Mouse (Mus musculus) urinary bladder, postnatal 14 days (tissue): ENCODE measurements around the gene Phyhipl.

ENCODE experiments used
- DNase-seq: peaks from one replicate; pipeline ENCODE4 v3.0.0; 2021; ENCODE audit warnings: low spot score

Gene Phyhipl

DNA sequence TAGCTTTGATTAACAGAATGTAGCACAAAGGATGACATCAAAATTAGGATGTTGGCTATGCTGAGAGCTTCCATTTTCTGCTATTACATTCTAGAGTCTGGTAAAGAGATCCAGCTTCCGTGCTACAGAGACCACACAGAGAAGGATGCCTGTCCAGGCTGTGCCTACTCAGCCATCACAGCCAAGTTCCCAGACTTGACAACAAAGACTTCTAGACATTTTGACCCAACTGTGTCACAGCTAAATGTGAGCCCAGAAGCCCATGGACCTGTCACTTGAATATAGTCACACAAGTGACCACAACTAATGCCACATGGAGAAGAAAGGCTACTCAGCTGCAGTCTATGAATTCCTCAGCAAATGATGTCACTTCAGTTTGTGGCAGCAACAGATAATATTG lies 24.6 kb downstream of the Phyhipl start:
- DNase-seq, result no peak

DNA sequence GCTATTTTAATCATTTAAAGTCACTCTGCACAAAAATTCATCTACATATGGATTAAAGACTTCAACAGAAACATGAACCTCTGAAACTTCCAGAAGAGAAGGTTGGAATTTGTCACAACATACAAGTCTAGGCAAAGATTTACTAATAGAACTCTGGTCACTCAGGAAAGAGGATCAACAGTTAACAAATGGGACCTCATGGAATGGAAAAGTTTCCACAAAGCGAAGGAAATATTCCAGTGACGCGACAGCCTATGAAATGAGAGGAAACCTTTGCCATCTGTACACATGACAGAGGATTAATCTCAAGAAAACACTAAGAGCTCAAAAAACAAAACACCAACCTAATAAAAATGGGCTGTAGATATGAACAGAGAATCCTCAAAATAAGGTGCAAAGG lies 32.3 kb downstream of the Phyhipl start:
- DNase-seq, result no peak

DNA sequence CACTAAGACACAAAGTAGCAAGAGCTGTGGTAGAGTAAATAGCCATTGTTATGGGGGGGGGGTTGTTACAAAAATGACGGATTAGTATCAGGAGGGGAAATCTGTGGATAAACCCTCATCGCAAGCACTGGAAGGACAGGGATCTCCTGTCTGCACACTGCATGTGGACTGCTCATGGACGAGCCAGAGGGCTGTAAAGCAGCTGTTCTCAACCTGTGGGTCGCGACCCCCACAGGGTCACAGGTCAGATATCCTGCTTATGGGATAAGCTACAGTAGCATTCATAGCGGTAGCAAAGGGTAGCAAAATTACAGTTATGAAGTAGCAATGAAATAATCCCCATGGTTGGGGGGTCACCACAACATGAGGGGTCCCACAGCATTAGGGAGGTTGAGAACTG lies 39.4 kb downstream of the Phyhipl start:
- DNase-seq, result no peak

DNA sequence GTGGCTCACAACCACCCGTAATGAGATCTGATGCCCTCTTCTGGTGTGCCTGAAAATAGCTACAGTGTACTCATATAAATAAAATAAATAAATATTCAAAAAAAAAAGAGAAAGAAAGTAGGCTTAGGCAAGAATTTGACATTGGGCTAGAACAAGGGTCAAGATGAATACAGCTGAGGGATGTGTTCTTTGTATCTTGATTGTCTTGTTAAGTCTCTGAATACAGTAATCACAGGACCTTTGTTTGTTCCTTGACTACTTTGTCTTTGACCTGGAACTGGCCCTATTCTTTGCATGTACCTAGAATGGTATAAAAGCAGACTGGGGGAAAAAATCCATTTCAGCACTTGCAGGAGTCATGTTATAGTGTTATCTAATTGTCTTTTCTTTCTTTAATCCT lies 44.1 kb downstream of the Phyhipl start:
- DNase-seq, result no peak

DNA sequence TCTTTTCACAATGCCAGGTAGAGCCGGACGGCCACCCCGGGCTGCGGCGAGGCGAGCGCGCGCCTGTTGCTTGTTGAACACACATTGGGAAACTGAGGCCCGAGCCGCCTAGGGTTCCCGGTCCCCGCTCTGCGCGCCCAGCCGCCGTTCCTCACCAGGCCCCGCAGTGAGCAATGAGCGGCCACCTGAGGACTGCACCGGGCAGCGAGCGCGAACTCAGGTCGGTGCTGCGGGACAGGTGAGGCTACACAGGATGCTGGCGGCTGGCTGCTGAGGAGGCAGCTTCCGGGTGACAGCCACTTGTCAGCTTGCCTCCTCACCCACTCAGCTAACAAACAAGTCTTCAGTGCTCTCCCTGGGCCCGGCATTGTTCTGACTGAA lies 55.9 kb downstream of the Phyhipl start:
- DNase-seq, result no peak

DNA sequence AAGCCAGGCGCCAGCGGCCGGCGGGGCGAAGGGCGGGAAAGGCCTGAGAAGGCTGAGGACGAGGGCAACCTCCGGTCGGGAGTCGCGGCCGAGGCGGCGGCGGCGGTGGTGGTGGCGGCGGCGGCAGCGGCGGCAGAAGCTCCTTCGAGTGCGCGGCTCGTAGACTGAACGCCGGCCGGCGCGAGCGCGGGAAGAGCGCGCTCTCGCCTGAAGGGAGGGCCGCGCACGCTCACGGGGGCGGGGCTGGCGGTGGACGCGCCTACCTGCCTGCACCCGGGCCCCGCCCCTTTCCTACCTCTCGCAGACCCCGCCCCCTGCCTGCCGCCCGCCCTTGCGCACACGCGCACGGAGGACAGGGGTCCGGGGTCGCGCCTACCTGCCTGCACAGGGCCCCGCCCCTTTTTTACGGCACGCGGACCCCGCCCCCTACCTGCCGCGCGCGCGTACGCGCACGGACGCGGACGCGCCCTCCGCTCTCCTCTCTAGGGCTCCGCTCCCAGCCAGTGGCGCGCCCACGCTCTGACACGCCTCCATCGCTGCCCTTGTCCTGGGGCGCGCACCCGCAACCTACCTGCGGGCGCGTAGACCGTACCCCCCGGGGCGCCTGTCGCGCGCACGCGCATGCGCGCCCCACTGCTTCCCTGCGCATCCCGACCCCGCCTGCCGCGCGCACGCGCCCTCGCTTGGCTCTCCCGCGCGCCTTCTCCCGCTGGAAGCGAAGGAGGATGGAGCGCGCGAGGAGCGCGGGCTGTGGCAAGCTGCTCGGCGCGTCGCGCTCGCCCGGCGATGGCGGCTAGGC lies 56.4 kb downstream of the Phyhipl start:
- peak; percentile 84 for DNase-seq

DNA sequence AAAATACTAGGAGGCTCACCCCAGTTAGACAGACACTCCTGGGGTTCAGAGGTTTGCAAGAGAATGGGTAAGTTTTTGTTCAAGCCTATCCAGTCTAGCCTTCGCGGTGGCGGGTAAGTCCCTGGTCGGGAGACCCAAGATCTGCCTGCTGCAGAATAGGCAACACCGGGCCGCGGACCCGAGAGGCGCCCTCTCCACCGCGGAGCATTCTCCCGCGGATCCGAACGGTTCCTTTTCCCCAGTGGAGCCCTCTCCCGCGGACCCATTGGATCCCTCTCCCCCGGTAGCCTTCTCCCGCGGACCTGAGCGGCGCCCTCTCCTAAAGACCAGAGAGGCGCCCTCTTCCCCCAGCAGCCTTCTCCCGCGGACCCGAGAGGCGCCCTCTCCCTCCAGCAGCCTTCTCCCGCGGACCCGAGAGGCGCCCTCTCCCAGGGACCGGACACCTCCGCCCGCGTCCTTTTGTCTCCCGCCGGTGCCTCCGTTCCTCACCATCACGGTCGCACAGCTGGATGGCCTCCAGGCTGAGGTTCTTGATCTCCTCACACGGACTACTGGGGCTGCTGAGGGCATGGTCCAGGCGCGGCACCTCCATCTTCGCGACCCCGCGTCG lies 57.1 kb downstream of the Phyhipl start:
- DNase-seq, result peak; percentile 10

DNA sequence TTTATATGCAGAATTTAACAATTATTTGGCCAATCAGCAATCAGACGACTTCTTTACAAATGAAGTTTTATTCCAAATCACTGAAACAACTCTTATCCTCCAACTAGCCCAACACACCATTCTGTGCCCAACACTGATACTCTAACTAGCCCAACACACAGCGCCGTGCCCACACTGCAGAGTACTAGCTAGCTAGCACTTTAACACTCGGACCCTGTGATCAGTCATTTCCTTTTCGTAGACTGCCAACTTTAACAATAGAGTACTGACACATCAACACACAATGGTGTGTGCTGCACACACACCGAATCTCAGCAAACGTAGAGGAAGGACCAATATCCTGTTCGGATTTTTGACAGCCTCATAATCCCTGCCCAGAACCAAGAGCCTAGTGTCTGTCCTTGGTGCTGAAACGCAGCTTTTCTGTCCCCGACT lies 57.7 kb downstream of the Phyhipl start:
- DNase-seq, result peak; percentile 22

DNA sequence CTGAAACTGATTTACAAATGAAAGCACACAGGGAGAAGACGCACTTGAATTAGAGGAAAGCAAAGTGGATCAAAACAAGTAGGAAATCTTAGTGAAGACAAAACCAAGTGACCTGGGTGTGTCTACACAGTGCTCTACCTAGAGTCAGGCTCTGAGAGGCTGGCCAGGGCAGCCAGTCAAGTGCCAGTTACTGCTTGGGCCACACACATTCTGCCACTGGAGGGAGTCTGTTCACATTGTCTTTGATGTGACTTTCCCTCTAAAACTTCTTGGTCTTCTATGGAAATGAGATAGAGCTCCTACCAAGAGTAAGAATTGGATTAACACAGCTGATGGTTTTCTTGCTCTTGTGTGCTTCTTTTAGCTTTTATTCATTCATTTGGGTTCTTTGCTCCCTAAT lies 61.8 kb downstream of the Phyhipl start:
- DNase-seq, result no peak

DNA sequence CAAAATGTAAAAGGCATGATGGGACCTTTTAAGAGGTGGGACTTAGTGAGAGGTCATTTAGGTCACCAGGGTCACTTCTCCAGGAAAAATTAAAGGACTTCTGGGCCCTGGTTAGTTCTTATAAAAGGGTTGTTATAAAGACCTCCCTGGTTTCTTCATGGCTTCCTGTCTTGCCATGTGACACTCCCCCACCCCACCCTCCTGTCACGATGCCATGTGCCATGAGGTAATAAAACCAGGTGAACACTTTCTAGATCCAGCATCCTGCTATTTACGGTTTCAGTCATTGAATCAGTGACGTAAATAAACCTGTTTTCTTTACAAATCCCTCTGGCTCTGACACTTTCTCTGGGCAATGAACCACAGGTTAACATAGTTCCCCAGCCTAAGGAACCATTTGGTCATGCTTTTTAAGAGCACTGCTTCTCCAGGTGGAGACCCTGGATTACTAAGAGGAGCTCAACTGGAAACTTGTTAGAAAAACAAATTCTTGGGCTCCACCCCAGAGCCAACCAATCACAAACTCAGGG lies 68.8 kb downstream of the Phyhipl start:
- no peak for DNase-seq

DNA sequence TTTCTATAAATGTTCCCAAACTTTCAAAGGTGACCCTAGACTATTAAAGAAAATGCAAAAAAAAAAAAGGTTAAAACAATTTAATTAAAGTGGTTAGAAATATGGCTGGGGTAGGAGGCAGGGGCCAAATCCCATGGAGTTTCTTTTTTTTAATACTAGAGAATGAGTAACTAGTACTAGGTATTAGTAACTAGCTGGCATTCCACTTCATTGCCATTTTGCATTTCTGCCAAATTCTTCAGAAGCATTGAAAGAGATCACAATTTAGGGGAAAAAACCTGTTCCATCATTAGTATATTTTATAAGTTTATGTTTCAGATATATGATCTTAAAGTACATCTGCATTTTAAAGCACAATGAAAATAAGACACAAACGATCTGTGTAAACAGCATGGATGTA lies 71.6 kb downstream of the Phyhipl start:
- no peak for DNase-seq

DNA sequence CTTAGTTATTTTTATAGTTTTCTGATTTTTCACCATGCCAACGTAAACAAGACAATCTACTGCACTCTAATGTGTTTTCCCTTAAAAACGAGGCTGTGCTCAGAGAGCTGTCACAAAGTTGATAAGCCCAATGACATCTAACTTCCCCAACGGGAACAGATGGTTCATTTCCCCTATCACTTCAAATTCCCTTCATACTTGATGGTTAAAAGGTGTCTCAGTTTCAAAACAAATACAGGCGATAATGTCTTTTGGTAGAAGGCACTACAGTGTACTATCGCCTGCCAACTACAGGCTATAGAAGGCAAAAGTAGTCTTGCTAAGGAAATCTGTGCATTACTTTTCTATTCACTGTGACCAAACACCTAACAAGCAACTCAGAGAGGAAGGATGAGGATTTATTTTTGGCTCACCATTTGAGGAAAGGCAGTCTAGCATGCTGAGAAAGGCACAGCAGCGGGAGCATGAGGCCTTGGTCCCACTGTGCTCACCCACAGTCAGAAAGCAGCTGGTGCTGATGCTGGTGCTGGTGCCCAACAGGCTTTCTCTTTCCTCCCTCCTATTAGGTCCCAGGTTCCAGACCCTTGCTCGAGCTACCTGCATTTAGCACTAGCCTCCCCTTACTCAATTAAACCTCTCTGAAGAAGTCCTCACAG lies 74.1 kb downstream of the Phyhipl start:
- no peak for DNase-seq

DNA sequence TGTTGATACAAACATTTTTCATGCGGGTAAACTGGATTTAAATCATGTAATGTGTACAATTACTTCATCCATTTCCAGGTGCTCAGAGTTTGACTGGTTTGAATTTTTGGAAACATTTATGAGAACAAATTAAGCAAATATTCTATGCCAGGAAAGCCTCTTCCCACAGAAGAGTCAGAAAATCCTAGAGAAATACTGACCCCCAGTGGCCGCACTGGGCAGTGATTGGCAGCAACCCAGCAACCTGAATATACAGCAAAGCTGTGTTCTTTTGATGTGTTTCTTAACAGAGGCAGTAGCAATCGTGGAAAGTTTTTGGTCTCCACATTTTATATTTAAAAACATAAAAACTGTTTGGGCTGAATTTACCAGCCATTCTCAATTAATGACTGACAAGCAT lies 92.1 kb downstream of the Phyhipl start:
- DNase-seq, result peak; percentile 67

DNA sequence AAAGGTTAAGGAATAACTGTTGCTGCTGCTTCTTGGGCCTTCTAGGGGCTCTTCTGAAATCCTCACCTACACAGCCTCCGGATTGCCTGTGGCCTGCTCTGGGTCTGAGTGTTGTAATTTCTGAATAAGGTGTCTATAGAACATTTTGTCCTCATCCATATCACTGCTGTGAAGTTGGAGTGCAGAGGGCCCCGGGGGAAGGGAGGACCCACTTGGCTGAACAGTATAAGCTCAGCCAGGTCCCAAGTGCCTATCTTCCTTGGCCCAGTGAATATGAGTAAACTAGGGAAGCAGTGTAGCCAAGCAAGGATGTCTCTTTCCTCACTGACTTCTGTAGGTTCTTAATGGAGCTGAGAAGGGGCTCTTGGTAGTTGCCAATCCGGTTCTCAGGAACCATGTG lies 103.2 kb downstream of the Phyhipl start:
- no peak for DNase-seq

DNA sequence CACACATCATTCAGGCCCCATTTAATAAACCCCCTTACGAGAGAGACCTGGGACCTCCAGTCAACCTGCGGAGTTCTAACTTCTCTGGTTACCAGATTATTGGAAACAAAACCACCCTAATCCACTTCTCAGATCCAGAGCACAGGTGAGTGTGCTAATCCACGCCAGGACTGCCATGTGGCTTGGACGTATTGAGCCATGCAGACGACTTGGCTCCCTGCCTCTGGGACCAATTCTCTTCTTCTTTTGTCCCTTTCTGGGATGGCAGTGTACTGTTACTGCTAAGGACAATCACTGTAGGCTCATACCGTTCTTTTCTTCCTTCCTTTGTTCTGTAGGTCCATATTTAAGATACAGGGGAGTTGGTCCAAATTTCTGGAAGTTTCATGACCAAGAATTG lies 112.9 kb downstream of the Phyhipl start:
- DNase-seq, result no peak

DNA sequence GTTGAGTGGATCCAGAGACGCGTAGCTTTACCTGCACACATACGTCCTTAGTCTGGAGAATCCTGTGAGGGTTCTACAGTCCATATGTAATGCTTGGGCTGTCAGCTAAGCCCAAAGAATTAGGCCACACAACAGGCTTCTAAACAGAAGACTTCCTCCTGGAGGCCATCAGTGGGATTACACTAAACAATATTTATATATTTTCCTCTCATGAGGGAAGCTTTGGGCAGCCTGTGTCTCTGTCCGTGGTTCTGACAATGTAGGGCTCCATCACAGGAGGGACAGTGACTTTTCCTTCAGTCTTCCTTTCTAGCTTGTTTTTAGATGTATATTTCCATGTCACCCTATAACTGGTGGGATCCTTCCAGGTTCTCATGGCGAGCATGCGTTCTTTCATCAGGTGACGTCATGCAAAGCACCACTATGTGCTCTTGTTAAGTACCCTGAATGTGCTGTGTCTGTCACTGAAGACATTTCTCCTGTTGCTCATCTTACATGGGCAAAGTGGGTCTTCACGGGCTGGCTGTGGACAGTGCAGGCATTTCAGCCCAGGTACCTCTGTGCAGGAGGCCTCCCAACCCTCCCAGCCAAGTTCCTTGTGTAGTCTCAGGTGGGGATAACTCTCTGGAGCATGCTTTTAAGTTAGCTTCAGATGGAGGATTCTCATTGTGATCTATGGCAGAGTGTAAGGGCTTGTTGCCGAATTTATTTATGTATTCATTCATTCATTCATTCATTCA lies 115.1 kb downstream of the Phyhipl start:
- DNase-seq, result no peak

DNA sequence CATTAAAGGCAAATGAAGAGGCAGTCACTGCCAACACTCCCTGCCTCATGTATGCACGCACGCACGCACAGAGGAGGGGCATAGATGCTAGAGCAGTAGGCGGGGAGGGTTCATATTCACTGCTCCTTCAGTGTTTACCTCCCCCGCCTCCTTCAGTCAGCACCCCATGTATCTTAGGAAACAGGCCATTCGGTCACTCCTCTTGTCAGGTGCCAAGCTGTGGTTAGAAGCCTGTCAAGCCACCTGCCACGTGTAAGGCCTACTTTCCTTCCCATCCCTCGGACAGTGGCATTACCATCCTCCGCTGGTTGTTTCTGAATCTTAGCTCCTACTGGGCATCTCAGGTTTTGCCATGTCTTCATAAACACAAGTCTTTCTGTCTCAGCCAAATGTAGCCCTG lies 116.5 kb downstream of the Phyhipl start:
- DNase-seq, result no peak

DNA sequence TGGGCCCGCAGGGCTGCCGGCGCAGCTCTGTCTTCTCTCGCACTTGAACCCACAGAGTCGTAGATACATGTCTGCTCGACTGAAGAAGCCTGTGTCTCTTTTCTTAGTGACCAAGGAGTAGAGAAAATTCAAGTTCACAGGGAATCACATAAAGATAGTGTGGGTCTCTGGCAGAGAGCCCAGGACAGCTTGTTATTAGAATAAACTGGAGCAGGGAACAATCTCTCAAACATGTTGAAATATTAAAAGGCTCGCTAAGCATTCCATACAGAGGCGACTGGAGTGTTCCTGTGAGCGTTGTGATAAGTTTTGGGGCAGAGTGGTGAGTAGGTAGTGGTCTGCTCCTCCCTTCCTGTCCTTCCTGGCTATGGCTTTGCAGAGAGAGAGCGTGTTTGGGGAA lies 118.1 kb downstream of the Phyhipl start:
- DNase-seq, result no peak

DNA sequence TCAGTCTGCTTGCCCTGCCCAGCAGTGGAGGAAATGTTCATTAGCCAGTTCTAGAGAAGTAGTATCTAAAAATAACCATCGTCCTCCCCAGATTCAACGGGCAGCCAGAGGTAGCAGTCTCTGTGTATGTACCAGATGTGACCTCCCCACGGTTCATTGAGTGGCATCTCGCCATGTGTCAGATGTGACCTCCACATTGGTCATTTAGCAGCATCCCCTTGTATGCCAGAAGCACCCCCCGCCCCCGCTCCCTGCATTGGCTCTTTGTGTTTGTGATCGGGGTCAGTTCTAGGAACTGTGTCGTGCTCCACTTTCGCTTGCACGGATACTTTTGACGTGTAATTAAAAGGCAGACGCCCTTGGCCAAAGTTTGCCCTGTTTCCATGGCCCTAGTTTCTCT lies 120.4 kb downstream of the Phyhipl start:
- no peak for DNase-seq

DNA sequence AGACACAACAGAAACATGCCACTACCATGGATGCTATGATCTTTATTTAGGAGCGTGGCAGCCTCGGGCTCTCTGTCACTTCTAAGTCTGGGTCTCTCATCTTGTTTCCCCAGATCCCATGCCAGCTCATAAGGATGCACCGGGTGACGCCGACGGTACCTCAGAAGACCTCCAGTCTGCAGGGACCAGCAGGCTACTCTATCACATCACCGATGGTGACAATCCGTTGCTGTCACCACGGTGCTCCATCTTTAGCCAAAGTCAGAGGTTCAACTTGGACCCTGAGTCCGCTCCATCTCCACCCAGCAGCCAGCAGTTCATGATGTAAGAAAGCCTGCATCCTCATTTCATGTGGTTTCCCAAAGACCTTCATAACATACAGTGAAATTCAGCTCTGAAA lies 121.2 kb downstream of the Phyhipl start:
- DNase-seq, result no peak

DNA sequence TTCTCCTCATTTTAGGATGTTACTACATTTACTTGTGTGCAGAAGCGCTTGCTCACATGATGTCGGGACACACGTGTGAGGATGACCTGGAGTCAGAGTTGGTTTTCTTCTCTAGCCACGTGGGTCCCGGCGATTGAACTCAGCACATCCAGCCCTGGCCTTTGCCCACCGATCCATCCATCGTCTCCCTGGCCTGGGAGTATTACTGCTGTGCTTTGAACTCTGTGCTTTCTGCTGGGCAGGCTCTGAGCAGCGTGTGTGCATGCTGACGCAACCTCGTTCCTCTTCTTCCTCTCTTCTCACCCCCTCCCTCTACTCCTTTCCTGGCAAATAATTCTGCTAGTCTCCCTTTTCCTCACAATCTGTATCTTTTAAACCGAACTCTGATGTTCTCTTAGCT lies 121.8 kb downstream of the Phyhipl start:
- DNase-seq, result no peak

DNA sequence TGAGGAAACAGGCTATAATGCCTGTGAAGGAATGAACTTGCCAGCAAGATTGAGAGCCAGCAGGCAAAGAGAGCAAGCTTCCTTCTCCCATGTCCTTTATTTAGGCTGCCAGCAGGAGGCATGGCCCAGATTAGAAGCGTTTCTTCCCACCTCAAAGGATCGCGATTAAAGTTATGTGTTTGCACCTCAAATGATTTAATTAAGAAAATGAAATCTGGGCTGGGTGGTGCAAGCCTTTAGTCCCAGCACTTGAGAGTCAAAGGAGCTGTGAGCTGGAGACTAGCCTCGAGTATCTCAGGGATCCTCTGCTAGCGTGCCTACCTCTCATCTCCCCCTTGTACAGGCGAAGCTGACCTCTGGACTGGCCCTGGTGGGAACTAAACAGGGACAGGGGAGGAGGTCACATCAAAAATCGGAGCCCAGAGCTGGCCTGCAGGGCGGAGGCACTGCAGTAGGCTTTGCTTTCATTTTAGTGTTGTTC lies 122.4 kb downstream of the Phyhipl start:
- no peak for DNase-seq
